ENCODE assay signal across 17 mouse cellular contexts in genomic region chr12:91793266-91793665, GRCm38 (mm10).
"Had no signal": no experiment of that assay in that cellular context is flagged by ENCODE, and none has a peak within 500 bp of the region (broad histone marks: within the 10 kb centered on the region; RNA-seq: fewer than 3 reads in every experiment).

No protein-coding gene starts in this region.

- DNase-seq: kidney, adult 8-10 months; kidney, postnatal 10 days; left cerebral cortex, postnatal 4 days; liver, embryonic 13.5 days; lung, adult 18-20 months; lung, postnatal 36 days; midbrain, embryonic 14.5 days; right cerebral cortex, adult 18-20 months; spleen, adult 18-20 months; thymus, postnatal 36 days had no signal

- H3K36me3 ChIP-seq: limb, embryonic 13.5 days; liver, embryonic 13.5 days; midbrain, embryonic 10.5 days; neural tube, embryonic 15.5 days; stomach, embryonic 15.5 days had no signal

- H3K4me3 ChIP-seq: layer of hippocampus, adult 2 months; limb, embryonic 13.5 days; liver, embryonic 13.5 days; midbrain, embryonic 10.5 days; myocyte; neural tube, embryonic 15.5 days; stomach, embryonic 15.5 days had no signal

- H3K9ac ChIP-seq: limb, embryonic 13.5 days; liver, embryonic 13.5 days; neural tube, embryonic 15.5 days; stomach, embryonic 15.5 days had no signal

- H3K4me2 ChIP-seq: limb, embryonic 13.5 days; liver, embryonic 13.5 days; neural tube, embryonic 15.5 days; stomach, embryonic 15.5 days had no signal

- H3K4me1 ChIP-seq: limb, embryonic 13.5 days; liver, embryonic 13.5 days; midbrain, embryonic 10.5 days; neural tube, embryonic 15.5 days; stomach, embryonic 15.5 days had no signal

- ATAC-seq: intestine, postnatal 0 days had no signal

- H3K27ac ChIP-seq: layer of hippocampus, adult 2 months; limb, embryonic 13.5 days; liver, embryonic 13.5 days; midbrain, embryonic 10.5 days; neural tube, embryonic 15.5 days; stomach, embryonic 15.5 days had no signal

- H3K27me3 ChIP-seq: limb, embryonic 13.5 days; liver, embryonic 13.5 days; neural tube, embryonic 15.5 days; stomach, embryonic 15.5 days had no signal

- H3K9me3 ChIP-seq: limb, embryonic 13.5 days; liver, embryonic 13.5 days; midbrain, embryonic 10.5 days; neural tube, embryonic 15.5 days; stomach, embryonic 15.5 days had no signal
